Mouse (Mus musculus) heart, embryonic 11.5 days (tissue): ENCODE results near the gene Fhl5. TPM values are rescaled to one million over a fixed set of nuclear protein-coding genes. Genes with fewer than 3 reads are reported as not detected.

Experiments used
- polyA plus RNA-seq: library from polyadenylated mRNA; unstranded; fragments of >200 nt; fragmentation: Nextera tagmentation; extraction: Ambion mirVana; gene quantifications from 2 replicates; pipeline ENCODE4 v1.2.1, GENCODE M21; 2014

Fhl5 gene
- polyA plus RNA-seq, 1 experiment from 2014 or later, result not detected

Other genes starting within 250 kb of the Fhl5 start
- gene Ufl1, start 38.9 kb upstream of the Fhl5 start, polyA plus RNA-seq, result 34.5 and 34.6 TPM in 2 replicates